Mouse (Mus musculus): ENCODE measurements around the gene Ywhaq. TPM values are rescaled to one million over a fixed set of nuclear protein-coding genes. Genes with fewer than 3 reads are reported as not detected.
A peak's percentile ranks its signal among the peaks of the same experiment; 100 is the strongest.

The Ywhaq gene
- 741 and 774 TPM in 2 replicates for polyA plus RNA-seq (2015; fragmentation: Nextera tagmentation; extraction: Ambion mirVana)

DNA sequence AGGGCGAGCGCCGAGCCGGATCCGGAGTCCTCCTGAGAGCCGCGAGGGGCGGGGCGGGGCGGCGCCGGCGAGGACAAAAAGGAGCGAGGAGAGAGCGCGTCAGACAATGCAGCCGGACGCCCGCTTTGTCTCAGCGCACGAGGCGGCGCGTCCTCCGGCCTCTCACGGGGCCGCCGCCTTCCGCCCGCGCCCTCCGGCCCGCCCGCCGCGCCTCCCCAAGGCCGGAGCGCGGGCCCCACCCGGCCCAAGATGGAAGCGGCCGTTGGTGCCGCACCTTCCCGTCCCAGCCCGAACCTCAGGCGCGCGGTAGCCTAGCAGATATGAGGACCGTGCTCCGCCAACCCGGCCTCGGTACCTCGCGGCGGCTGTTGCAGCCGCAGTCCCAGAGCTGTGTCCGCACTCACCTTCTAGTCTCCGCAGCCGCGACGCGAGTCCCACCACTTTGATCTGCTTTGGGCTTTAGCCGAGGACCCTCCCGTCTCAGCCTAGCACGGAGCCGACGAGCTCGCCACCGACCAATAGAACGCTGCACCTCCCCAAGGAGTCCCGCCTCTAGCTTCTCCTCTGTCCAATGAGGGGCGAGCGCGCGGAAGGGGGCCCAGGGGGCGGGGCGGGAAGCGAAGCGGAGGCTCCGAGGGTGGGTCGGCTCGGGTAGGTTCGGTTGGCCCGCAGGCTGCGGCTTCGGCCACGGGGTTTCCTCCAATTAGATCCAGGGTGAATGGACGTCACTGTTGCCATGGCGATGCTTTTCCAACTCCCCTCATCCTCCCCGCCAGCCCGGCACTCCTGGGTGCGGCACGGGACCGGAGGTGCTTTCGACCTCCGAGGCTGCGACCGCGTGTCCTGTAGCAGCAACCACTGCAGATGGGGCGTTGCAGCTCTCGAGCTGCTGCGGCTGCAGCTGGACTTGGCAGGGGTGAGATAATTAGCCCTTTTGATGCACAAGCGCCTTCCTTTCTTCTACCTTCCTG is at the start of gene Ywhaq:
TSS of gene Ywhaq (minus strand) at position 538 of the 971 bp plus-strand sequence.
- H3K27ac ChIP-seq = peak within 1 kb of the TSS; percentile 100
- H3K9me3 ChIP-seq (replicated peaks) = peaks cover 10% of the 10 kb centered on the region
- H3K36me3 ChIP-seq = peaks cover 28% of the 10 kb centered on the region
- H3K4me3 ChIP-seq (replicated peaks) = peak within 1 kb of the TSS; percentile 96
- H3K9ac ChIP-seq = peak within 1 kb of the TSS; percentile 97
- peak within 1 kb of the TSS; percentile 67 for H3K4me2 ChIP-seq
- WGBS = under 1% methylated on average over 94 of the region's 103 CpGs
- H3K4me1 ChIP-seq = peaks cover 27% of the 10 kb centered on the region
- no peaks in the 10 kb centered on the region for H3K27me3 ChIP-seq
- ATAC-seq (replicated peaks; ENCODE audit: low FRiP score) = peak; percentile 100

DNA sequence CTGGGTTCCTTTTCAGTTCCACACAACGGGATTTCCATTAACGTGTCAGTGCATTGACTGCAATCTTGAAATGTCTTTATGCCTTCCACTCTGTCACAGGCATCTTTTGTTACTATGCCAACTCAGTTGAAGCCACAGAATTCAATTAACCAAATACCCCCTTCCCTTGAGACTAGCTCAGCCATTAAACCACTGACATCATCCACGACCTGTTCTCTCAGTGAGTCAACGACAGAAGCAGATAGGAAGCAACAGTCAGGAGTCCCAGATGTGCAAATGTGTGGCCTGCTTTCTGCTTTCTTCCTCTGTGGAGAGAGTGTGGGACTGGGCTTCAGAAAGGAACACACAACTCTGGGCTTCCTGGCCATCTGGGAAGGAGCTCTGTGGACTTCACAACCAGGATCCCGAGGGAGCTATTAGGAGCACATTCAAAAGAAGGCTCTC is 46.0 kb upstream of the Ywhaq start:
- ATAC-seq (replicated peaks; ENCODE audit: low FRiP score) = no peak
- H3K27ac ChIP-seq = no peak overlapping the region
- 45% methylated on average over 5 of the region's 5 CpGs for WGBS
- H3K9ac ChIP-seq = no peak overlapping the region
- no peaks in the 10 kb centered on the region for H3K27me3 ChIP-seq
- H3K4me2 ChIP-seq = no peak overlapping the region
- no peaks in the 10 kb centered on the region for H3K9me3 ChIP-seq (replicated peaks)
- no peaks in the 10 kb centered on the region for H3K4me1 ChIP-seq
- H3K36me3 ChIP-seq = no peaks in the 10 kb centered on the region
- no peak overlapping the region for H3K4me3 ChIP-seq (replicated peaks)

DNA sequence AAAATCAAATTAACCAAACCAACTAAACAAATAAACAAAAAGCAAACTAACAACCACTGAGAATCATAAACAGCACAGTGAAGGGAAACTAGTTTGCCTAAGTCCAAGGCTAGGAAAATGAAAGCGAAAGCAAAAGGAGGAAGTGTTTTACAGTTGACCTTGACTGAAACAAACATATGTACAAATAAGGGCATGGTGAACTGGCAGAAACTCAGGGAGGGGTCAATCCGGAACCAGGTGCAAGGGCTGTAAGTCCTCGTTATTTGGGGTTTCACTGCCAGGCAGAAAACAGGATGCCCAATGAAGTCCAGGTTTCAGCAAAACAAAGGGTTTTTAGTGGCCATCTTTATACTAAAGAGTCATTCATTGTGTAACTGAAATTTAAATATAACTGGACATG is 45.2 kb upstream of the Ywhaq start:
- 85% methylated on average over 3 of the region's 3 CpGs for WGBS
- Histone ChIP-seq H3K27me3 (no peaks in the 10 kb centered on the region), H3K9ac (no peak overlapping the region), H3K4me2 (no peak overlapping the region), H3K4me1 (no peaks in the 10 kb centered on the region), H3K27ac (no peak overlapping the region), H3K4me3 (replicated peaks) (no peak overlapping the region), H3K36me3 (no peaks in the 10 kb centered on the region), H3K9me3 (replicated peaks) (no peaks in the 10 kb centered on the region)
- ATAC-seq (replicated peaks; ENCODE audit: low FRiP score) = no peak

DNA sequence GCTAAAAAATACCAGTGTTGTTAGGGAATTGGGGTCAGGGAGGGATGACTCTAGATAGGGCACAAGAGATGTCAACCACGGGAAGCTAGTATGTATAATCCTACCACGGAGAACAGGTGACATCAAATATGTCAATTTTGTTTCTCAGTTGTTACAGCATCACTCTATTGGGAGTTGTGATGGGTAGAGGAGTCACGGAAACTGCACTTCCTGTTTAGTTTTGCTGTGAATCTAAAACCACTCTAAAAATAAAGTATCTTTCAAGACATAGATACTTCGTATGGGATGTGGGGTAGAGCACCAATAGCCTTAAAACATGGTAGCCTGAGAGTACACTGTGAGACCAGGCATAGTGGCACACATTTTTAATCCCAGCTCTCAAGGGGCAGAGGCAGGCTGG is 42.2 kb upstream of the Ywhaq start:
- no peak for ATAC-seq (replicated peaks; ENCODE audit: low FRiP score)
- Histone ChIP-seq H3K4me2 (no peak overlapping the region), H3K27ac (no peak overlapping the region), H3K9ac (no peak overlapping the region), H3K4me3 (replicated peaks) (no peak overlapping the region), H3K9me3 (replicated peaks) (no peaks in the 10 kb centered on the region), H3K27me3 (no peaks in the 10 kb centered on the region), H3K36me3 (no peaks in the 10 kb centered on the region), H3K4me1 (no peaks in the 10 kb centered on the region)
- 85% methylated on average over 4 of the region's 4 CpGs for WGBS

DNA sequence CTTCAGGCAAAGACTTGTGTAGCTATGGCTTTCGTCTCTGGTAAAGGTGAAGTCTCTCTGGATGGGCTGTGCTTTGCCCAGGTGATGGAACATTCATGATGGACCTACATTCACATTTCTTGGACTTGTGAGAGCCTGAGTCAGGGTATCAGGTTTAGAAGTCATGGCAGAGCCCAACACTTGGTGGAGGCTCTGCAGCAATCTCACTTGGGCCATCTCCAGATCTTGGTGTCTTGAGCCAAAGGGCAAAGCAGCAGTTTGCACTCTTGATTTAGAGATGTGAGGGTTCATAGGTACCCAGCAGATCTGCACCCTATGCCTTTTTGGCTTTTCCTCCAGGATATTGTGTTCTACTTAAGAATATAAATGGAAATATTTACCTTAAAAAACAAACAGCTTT is 38.6 kb upstream of the Ywhaq start:
- H3K9me3 ChIP-seq (replicated peaks) = no peaks in the 10 kb centered on the region
- WGBS = 94% methylated on average over 1 of the region's 1 CpGs
- H3K36me3 ChIP-seq = no peaks in the 10 kb centered on the region
- H3K4me2 ChIP-seq = no peak overlapping the region
- no peak for ATAC-seq (replicated peaks; ENCODE audit: low FRiP score)
- H3K27ac ChIP-seq = no peak overlapping the region
- H3K27me3 ChIP-seq = no peaks in the 10 kb centered on the region
- H3K4me3 ChIP-seq (replicated peaks) = no peak overlapping the region
- no peak overlapping the region for H3K9ac ChIP-seq
- no peaks in the 10 kb centered on the region for H3K4me1 ChIP-seq

DNA sequence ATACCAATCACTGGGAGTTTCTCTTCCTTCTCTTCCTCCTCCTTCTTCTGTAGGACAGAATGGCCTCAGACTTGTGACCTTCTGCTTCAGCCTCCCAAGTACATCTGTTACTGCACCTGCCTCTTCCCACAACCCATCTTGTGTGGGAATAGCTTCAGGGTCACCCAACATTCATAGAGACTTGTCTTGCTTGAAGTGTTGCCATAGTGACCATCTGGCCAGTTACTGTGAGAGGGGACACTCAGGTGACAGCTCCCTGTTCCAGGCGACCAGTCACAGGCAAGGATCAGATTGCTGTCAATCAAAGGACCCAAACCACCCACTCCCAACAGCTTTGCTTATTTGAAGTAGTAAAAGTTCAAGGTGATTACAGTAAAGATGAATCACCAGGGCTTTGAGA is 34.3 kb upstream of the Ywhaq start:
- H3K27ac ChIP-seq = no peak overlapping the region
- no peak overlapping the region for H3K9ac ChIP-seq
- no peaks in the 10 kb centered on the region for H3K9me3 ChIP-seq (replicated peaks)
- H3K4me2 ChIP-seq = no peak overlapping the region
- no peak overlapping the region for H3K4me3 ChIP-seq (replicated peaks)
- no peaks in the 10 kb centered on the region for H3K4me1 ChIP-seq
- H3K27me3 ChIP-seq = no peaks in the 10 kb centered on the region
- ATAC-seq (replicated peaks; ENCODE audit: low FRiP score) = peak; percentile 58; the same call in 1 of the 2 replicates
- H3K36me3 ChIP-seq = no peaks in the 10 kb centered on the region
- 18% methylated on average over 1 of the region's 1 CpGs for WGBS

- Histone ChIP-seq H3K27ac (no peak overlapping the region), H3K36me3 (no peaks in the 10 kb centered on the region), H3K27me3 (no peaks in the 10 kb centered on the region), H3K4me3 (replicated peaks) (no peak overlapping the region), H3K4me2 (no peak overlapping the region), H3K4me1 (no peaks in the 10 kb centered on the region), H3K9me3 (replicated peaks) (no peaks in the 10 kb centered on the region), H3K9ac (no peak overlapping the region)
- ATAC-seq (replicated peaks; ENCODE audit: low FRiP score) = no peak
- 94% methylated on average over 2 of the region's 2 CpGs for WGBS
These were observed 33.9 kb upstream of the Ywhaq start for GRCm38 (mm10) chr12:21451351-21451750.

- H3K4me1 ChIP-seq = peaks cover 3% of the 10 kb centered on the region
- H3K4me2 ChIP-seq = no peak overlapping the region
- H3K4me3 ChIP-seq (replicated peaks) = no peak overlapping the region
- 92% methylated on average over 3 of the region's 3 CpGs for WGBS
- H3K9me3 ChIP-seq (replicated peaks) = no peaks in the 10 kb centered on the region
- no peak overlapping the region for H3K27ac ChIP-seq
- no peak for ATAC-seq (replicated peaks; ENCODE audit: low FRiP score)
- no peaks in the 10 kb centered on the region for H3K36me3 ChIP-seq
- H3K9ac ChIP-seq = no peak overlapping the region
- H3K27me3 ChIP-seq = no peaks in the 10 kb centered on the region
These were observed 26.3 kb upstream of the Ywhaq start for GRCm38 (mm10) chr12:21443783-21444182.

DNA sequence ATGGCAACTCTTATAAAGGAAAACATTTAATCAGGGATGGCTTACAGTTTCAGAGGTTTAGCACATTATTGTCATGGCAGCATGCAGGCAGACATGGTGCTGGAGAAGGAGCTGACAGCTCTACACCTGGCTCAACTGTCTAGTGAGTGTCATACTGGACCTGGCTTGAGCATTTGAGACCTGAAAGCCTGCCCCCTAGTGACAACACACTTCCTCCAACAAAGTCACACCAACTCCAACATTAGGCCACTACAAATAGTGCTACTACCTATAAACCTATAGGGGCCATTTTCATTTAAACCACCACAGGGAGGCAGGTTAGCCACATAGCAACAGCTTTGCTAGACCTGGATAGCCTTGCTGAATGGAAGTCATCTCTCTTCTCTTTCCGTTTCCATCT is 24.4 kb upstream of the Ywhaq start:
- Histone ChIP-seq H3K27me3 (no peaks in the 10 kb centered on the region), H3K9me3 (replicated peaks) (no peaks in the 10 kb centered on the region), H3K4me3 (replicated peaks) (no peak overlapping the region), H3K27ac (no peak overlapping the region), H3K36me3 (no peaks in the 10 kb centered on the region), H3K4me1 (peaks cover 4% of the 10 kb centered on the region), H3K4me2 (no peak overlapping the region), H3K9ac (no peak overlapping the region)
- 96% methylated on average over 1 of the region's 1 CpGs for WGBS
- no peak for ATAC-seq (replicated peaks; ENCODE audit: low FRiP score)

DNA sequence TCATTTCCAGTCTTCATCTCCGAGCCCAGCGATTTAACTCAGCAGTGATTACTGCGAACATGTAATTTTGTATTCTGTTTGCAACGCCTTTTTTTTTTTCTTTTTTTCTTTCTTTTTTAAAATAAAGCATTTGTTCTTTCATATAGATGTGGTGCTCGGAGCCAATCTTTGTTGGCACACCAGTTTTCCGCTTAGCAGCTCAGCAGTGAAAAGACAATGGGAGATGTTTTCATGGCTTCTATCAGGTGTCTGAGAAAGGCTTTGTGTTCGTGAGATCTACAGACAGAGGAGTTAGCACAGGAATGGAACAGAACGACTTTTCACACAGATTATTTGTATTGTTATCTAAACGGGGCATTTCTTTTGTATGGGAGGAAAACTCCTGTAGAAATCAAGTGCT is 22.0 kb upstream of the Ywhaq start:
- WGBS = 64% methylated on average over 9 of the region's 9 CpGs
- Histone ChIP-seq H3K4me3 (replicated peaks) (no peak overlapping the region), H3K27ac (no peak overlapping the region), H3K9me3 (replicated peaks) (no peaks in the 10 kb centered on the region), H3K27me3 (no peaks in the 10 kb centered on the region), H3K9ac (no peak overlapping the region), H3K4me2 (no peak overlapping the region), H3K36me3 (no peaks in the 10 kb centered on the region), H3K4me1 (peaks cover 4% of the 10 kb centered on the region)
- ATAC-seq (replicated peaks; ENCODE audit: low FRiP score) = no peak

DNA sequence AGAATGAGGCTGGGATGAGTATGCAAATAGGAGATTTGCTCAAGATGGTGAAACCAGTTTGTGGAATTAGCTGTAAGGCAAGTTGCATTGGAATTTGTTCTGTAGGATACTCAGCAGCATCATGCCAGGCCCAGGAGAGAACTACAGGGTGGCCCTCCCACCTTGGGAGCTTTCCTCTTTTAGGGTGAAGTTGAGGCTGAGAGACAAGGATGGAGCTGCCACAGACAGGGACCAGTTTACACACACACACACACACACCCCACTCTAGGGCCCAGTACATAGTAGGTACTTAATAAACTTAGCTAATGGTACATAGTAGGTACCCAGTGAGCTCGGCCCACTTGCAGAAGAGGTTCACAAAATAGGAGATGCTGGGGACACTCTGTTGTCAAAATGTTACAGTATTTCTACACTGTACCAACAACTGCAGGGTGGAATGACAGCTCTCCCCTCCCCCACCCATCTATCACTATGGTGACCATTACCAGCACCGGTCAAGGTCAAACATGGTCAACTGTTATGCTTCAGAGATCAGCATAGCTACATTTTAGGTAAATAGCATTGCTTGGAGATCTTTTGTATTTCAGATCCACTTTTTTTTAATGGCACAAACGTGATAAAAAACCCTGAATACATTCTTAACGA is 21.4 kb upstream of the Ywhaq start:
- H3K36me3 ChIP-seq = no peaks in the 10 kb centered on the region
- no peak overlapping the region for H3K9ac ChIP-seq
- H3K9me3 ChIP-seq (replicated peaks) = no peaks in the 10 kb centered on the region
- H3K27ac ChIP-seq = no peak overlapping the region
- 61% methylated on average over 4 of the region's 4 CpGs for WGBS
- H3K4me1 ChIP-seq = peaks cover 4% of the 10 kb centered on the region
- H3K27me3 ChIP-seq = no peaks in the 10 kb centered on the region
- ATAC-seq (replicated peaks; ENCODE audit: low FRiP score) = peak; percentile 74
- no peak overlapping the region for H3K4me3 ChIP-seq (replicated peaks)
- no peak overlapping the region for H3K4me2 ChIP-seq

DNA sequence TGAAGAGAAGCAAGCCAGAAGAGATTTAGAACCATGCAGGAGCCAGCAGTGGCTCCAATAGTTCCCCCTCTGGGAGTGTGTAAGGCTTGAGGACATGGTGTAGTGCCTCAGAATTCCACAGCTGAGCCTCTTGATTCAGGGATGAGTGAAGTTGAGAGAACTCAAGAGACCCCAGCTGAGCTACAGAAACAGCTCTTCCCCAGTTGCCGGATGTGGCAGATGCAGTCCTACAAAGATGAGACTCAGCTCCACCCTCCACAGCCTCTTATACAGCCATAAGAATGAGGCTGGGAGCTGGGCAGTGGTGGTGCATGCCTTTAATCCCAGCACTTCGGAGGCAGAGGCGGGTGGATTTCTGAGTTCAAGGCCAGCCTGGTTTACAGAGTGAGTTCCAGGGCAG is 20.9 kb upstream of the Ywhaq start:
- H3K36me3 ChIP-seq = no peaks in the 10 kb centered on the region
- H3K9me3 ChIP-seq (replicated peaks) = no peaks in the 10 kb centered on the region
- 76% methylated on average over 3 of the region's 3 CpGs for WGBS

More for the DNA sequence above, 20.9 kb upstream of the Ywhaq start:
- no peak for ATAC-seq (replicated peaks; ENCODE audit: low FRiP score)
- H3K4me2 ChIP-seq = no peak overlapping the region
- H3K4me1 ChIP-seq = peaks cover 4% of the 10 kb centered on the region
- H3K27ac ChIP-seq = no peak overlapping the region
- H3K4me3 ChIP-seq (replicated peaks) = no peak overlapping the region
- no peaks in the 10 kb centered on the region for H3K27me3 ChIP-seq
- H3K9ac ChIP-seq = no peak overlapping the region

Measured in kidney, embryonic 15.5 days (tissue).